Mouse (Mus musculus) gonadal fat pad, adult 2 months (tissue): Measurements from ENCODE around the gene Ttll5. TPM values are rescaled to one million over a fixed set of nuclear protein-coding genes. Genes with fewer than 3 reads are reported as not detected.

ENCODE experiments used
- DNase-seq: peaks from one replicate; pipeline ENCODE4 v3.0.0-alpha.2; 2012; ENCODE audit warnings: low read depth
- polyA plus RNA-seq: library from polyadenylated mRNA; depleted of rRNA; stranded (reverse); fragments of >200 nt; gene quantifications from 2 replicates; pipeline ENCODE4 v1.2.3, GENCODE M21; 2012

Ttll5 gene
- polyA plus RNA-seq, 1 experiment: 10.1 TPM

GRCm38 (mm10) chr12:85839371-85840000 is 15.0 kb downstream of the Ttll5 start:
- DNase-seq: no peak

- DNase-seq: no peak
Measured at GRCm38 (mm10) chr12:85848164-85848958, 23.9 kb downstream of the Ttll5 start.

DNA sequence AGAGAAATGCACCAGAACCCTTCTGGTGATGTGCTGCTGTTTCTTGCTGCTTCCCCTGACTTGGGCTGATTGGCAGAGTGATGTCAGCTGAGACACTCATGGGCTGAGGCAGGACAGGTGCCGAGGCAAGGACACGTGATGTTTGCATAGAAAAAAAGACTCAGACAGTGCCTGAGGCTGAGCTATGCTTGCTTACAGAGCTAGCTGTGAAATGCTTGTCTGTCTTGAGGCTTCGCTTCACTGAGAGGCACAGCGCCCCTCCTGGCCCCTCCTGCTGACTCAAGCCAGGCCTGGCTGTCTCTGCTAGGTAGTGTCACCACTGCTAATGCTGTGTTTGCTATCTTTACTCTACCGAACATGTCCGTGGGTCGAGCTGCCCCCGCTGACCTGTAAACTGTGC is 26.2 kb downstream of the Ttll5 start:
- no peak for DNase-seq

DNA sequence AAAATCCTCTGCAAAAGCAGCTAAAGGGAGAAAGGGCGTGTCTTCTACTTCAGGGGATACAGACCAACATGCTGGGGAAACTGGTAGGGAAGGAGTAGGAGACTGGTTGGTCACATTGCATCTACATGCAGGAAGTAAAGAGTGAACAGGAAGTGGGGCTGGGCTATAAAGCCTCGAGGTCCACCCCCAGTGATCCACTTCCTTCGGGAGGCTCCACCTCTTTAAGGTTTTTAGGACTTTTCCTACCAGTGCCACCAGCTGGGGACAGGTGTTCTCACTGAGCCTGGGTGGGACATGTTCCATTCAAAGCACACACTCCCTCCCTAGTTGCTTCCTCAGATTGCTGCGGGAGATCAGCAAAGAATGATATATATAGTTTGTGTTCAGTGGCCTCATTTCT is 29.4 kb downstream of the Ttll5 start:
- DNase-seq: no peak

- DNase-seq: no peak
Measured at GRCm38 (mm10) chr12:85854271-85854670, 29.8 kb downstream of the Ttll5 start.

DNA sequence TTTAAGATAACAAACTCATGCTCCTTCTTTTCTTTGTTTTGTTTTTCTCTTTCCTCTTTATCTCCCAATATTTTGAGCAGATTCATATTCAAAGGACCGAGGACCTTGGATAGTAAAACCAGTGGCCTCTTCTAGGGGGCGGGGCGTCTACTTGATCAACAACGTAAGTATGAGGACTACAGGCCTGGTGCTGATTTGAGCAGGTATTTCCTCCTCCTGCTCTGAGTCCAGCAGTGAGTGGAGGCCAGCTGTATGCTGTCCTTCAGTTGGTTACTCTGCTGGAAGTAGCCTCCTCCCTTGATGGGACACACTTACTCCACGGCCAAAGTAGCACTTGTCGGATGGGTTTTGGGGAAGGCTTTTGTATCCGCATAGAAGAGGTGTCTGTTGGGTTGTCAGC is 32.8 kb downstream of the Ttll5 start:
- DNase-seq: no peak

- DNase-seq: no peak
Measured at GRCm38 (mm10) chr12:85859111-85859510, 34.7 kb downstream of the Ttll5 start.

GRCm38 (mm10) chr12:85859511-85860189 is 35.2 kb downstream of the Ttll5 start:
- DNase-seq: no peak

- DNase-seq: no peak
Measured at GRCm38 (mm10) chr12:85862514-85862913, 38.1 kb downstream of the Ttll5 start.

- DNase-seq: no peak
Measured at GRCm38 (mm10) chr12:85865526-85865925, 41.1 kb downstream of the Ttll5 start.

GRCm38 (mm10) chr12:85866624-85867023 is 42.2 kb downstream of the Ttll5 start:
- DNase-seq: no peak

GRCm38 (mm10) chr12:85867125-85867524 is 42.7 kb downstream of the Ttll5 start:
- DNase-seq: no peak

DNA sequence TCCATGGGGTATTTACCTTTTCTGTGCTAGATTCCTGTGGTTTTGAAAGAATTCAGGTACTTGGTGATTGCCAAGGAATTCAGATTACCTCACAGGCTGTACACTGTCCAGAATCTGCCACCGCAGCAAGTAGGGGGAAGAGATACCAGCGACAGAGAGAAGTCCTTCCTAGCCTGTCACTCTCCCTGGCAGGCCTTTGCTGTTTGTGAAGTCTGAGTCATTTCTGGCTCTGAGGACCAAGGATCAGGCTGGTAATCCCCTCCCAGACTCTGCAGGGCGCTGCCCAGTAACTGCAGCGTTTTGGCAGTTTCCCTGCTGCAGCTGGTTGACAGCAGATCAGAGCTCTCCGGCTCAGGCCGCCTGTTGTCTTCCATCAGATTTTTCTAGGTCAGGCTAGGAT is 45.0 kb downstream of the Ttll5 start:
- DNase-seq: no peak

DNA sequence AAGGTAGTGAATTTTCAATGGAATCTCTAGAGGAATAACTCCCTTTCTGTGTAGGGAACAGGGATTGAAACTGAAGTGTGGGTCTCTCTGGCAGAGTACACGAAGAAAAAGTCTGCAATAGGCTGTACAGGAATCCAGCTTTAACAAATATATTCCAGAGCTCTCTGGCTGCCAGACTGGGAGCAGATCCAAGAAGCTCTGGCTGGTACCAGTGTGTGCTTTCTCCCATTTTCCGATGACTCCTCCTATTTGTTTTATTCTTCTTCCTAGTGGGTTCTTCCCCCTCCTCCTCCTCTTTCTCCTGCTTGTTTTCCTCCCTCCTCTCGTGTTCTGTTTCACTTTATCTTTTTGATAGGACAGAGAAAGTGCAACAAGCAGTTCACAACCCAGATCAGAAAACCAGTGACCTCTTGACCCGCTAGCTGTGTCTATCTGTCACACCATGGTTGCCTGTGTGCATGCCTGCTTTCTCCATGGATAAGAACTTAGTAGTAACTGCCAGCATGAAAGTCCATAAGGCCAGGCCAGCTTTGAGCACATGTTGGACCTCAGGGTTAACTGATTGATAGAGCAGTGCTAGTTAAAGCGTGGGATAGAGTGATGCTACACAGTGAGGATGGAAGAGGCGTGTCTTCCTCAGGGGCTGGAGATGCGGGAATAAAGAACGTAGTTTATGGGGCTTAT is 55.3 kb downstream of the Ttll5 start:
- DNase-seq: no peak

- DNase-seq: no peak
Measured at GRCm38 (mm10) chr12:85885024-85885423, 60.6 kb downstream of the Ttll5 start.

GRCm38 (mm10) chr12:85890054-85890453 is 65.6 kb downstream of the Ttll5 start:
- DNase-seq: no peak

DNA sequence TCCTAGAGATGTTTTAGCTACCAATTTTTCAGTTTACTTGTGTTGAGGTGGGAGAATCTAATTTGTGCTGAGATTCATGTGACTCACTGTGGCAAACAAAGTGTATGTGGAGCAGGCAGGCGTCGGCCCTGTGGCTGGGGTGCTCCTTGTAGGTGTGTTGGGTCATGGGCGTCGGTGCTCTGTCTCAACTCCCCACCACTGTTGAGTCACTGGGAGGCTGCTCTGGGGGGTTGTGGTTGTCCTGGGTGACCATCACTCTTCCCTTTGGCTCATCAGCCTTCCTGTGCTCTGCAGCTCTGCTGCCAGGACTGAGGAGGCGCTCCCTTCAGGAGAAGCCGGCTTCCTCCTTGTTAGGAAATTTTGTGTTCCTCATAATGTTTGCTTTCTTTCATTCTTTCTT is 79.5 kb downstream of the Ttll5 start:
- DNase-seq: no peak

DNA sequence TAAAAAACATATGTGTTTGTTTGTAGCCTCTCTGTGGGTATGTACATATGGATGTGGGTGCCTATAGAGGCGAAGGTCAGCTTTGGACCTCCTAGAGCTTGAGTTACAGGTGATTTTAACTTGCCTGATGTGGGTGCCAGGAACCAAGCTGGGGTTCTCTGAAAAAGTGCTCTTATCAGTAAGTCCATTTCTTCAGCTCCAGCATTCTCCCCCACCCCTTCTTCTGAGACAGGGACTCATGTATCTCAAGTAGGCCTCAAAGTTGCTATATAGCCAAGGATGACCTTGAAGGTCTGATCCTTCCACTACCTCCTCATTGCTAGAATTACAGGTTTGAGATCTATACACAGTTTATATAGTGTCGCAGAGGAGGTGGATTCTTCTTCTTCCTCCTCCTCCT is 81.2 kb downstream of the Ttll5 start:
- no peak for DNase-seq

- DNase-seq: no peak
Measured at GRCm38 (mm10) chr12:85907896-85908295, 83.4 kb downstream of the Ttll5 start.

GRCm38 (mm10) chr12:85910811-85911210 is 86.4 kb downstream of the Ttll5 start:
- no peak for DNase-seq

- no peak for DNase-seq
Measured at GRCm38 (mm10) chr12:85912712-85913504, 88.4 kb downstream of the Ttll5 start.
